Mouse (Mus musculus) bone marrow, adult 2 months (tissue): ENCODE data around the gene Pfn4.

ENCODE experiments used
- CTCF ChIP-seq: fragments of 200-500 bp; IDR thresholded peaks from 2 replicates; pipeline ENCODE4 v1.5.1; 2011; ENCODE audit warnings: low read length, control low read depth; ENCODE audit not compliant: control insufficient read depth, insufficient read depth
- POLR2A ChIP-seq: fragments of 200-500 bp; IDR thresholded peaks from 2 replicates; pipeline ENCODE4 v1.6.1; 2011; ENCODE audit warnings: low read depth, mild to moderate bottlenecking, control low read depth, low read length, borderline replicate concordance; ENCODE audit not compliant: control insufficient read depth

- TF ChIP-seq CTCF, result no peak
- no peak for TF ChIP-seq POLR2A
Observed at GRCm38 (mm10) chr12:4811705-4812104, 42.9 kb downstream of the Pfn4 start.
